Comparison of ENCODE assay signal across 21 mouse cellular contexts in genomic region chr2:167843921-167844320, GRCm38 (mm10).
DNase-seq lines count a peak whose midpoint lies in the region; ATAC-seq and TF ChIP-seq lines count a peak whose summit lies in the region.
"Had no signal": no experiment of that assay in that cellular context is flagged by ENCODE, and none has a peak within 500 bp of the region (broad histone marks: within the 10 kb centered on the region; RNA-seq: fewer than 3 reads in every experiment).

No protein-coding gene starts in this region.

- no peaks in the 10 kb centered on the region for H3K9me3 ChIP-seq in forebrain, embryonic 13.5 days (replicated peaks)
- no peaks in the 10 kb centered on the region for H3K9me3 ChIP-seq in forebrain, embryonic 10.5 days
- H3K9me3 ChIP-seq in liver, postnatal 0 days (ENCODE audit: low read length): no peaks in the 10 kb centered on the region
- no peaks in the 10 kb centered on the region for H3K9me3 ChIP-seq in neural tube, embryonic 15.5 days (replicated peaks)
- H3K9me3 ChIP-seq: embryonic facial prominence, embryonic 13.5 days; hindbrain, embryonic 13.5 days; limb, embryonic 15.5 days; midbrain, embryonic 12.5 days had no signal

- H3K4me1 ChIP-seq in forebrain, embryonic 13.5 days: peaks cover 4% of the 10 kb centered on the region; the same call in 1 of the 2 replicates
- peaks cover 19% of the 10 kb centered on the region for H3K4me1 ChIP-seq in forebrain, embryonic 10.5 days
- H3K4me1 ChIP-seq in heart, adult 2 months (ENCODE audit: control insufficient read depth, insufficient read depth, low read length): peaks cover 14% of the 10 kb centered on the region
- peaks cover 41% of the 10 kb centered on the region for H3K4me1 ChIP-seq in liver, postnatal 0 days (ENCODE audit: insufficient read depth)
- H3K4me1 ChIP-seq in brown adipose tissue, adult 24 weeks (ENCODE audit: control insufficient read depth, insufficient read depth, insufficient read length, low read length): peaks cover 7% of the 10 kb centered on the region
- peaks cover 3% of the 10 kb centered on the region; the same call in 1 of the 2 replicates for H3K4me1 ChIP-seq in neural tube, embryonic 15.5 days

- H3K27ac ChIP-seq in forebrain, embryonic 13.5 days: no peak overlapping the region
- H3K27ac ChIP-seq in forebrain, embryonic 10.5 days: no peak overlapping the region
- H3K27ac ChIP-seq in heart, adult 2 months: peak overlapping the region; percentile 81
- H3K27ac ChIP-seq in liver, postnatal 0 days (ENCODE audit: low read depth): peak overlapping the region; percentile 77
- H3K27ac ChIP-seq in brown adipose tissue, adult 24 weeks (replicated peaks; ENCODE audit: low read depth, low read length): peak overlapping the region; percentile 65
- H3K27ac ChIP-seq in neural tube, embryonic 15.5 days (replicated peaks): no peak overlapping the region
- H3K27ac ChIP-seq: embryonic facial prominence, embryonic 13.5 days; hindbrain, embryonic 13.5 days; limb, embryonic 15.5 days; midbrain, embryonic 12.5 days had no signal

- H3K4me3 ChIP-seq in forebrain, embryonic 13.5 days: no peak overlapping the region
- no peak overlapping the region for H3K4me3 ChIP-seq in forebrain, embryonic 10.5 days
- no peak overlapping the region for H3K4me3 ChIP-seq in heart, adult 2 months
- no peak overlapping the region for H3K4me3 ChIP-seq in liver, postnatal 0 days (ENCODE audit: low read depth, low read length)
- H3K4me3 ChIP-seq in brown adipose tissue, adult 24 weeks (ENCODE audit: insufficient read depth, low read depth, low read length): no peak overlapping the region
- no peak overlapping the region for H3K4me3 ChIP-seq in neural tube, embryonic 15.5 days (replicated peaks)
- H3K4me3 ChIP-seq: embryonic facial prominence, embryonic 13.5 days; erythroblast, embryonic 14.5 days; hindbrain, embryonic 13.5 days; limb, embryonic 15.5 days; midbrain, embryonic 12.5 days had no signal

- DNase-seq in forebrain, embryonic 10.5 days (ENCODE audit: extremely low spot score, low spot score): no peak
- DNase-seq in heart, adult 2 months: no peak
- DNase-seq in heart, adult 11 months: no peak
- DNase-seq in liver, postnatal 0 days: no peak
- DNase-seq in liver: no peak
- DNase-seq: cerebellum, adult 8-10 months; cerebellum, postnatal 36 days; embryo, embryonic 11 days; left cerebral cortex, postnatal 4 days; thymus, adult 2 months; thymus, postnatal 4 days had no signal

- no peaks in the 10 kb centered on the region for H3K27me3 ChIP-seq in forebrain, embryonic 13.5 days
- peaks cover 3% of the 10 kb centered on the region; the same call in 1 of the 2 replicates for H3K27me3 ChIP-seq in forebrain, embryonic 10.5 days (ENCODE audit: poor library complexity, severe bottlenecking)
- H3K27me3 ChIP-seq in heart, adult 2 months (ENCODE audit: control insufficient read depth, insufficient read depth, low read length): no peaks in the 10 kb centered on the region
- H3K27me3 ChIP-seq in liver, postnatal 0 days (ENCODE audit: insufficient read depth, low read length): no peaks in the 10 kb centered on the region
- H3K27me3 ChIP-seq in neural tube, embryonic 15.5 days (replicated peaks): no peaks in the 10 kb centered on the region
- H3K27me3 ChIP-seq: limb, embryonic 15.5 days had no signal

- H3K79me2 ChIP-seq in heart, adult 2 months (replicated peaks; ENCODE audit: control insufficient read depth, insufficient read depth, low read length): no peaks in the 10 kb centered on the region

- 70% methylated on average over 5 of the region's 5 CpGs for WGBS in forebrain, embryonic 13.5 days
- WGBS in forebrain, embryonic 10.5 days: 87% methylated on average over 5 of the region's 5 CpGs
- WGBS in heart, adult 2 months: 76% methylated on average over 5 of the region's 5 CpGs
- WGBS in liver, postnatal 0 days (ENCODE audit: insufficient replicate concordance): 46% methylated on average over 5 of the region's 5 CpGs
- WGBS in neural tube, embryonic 15.5 days: 56% methylated on average over 5 of the region's 5 CpGs

- TF ChIP-seq EP300 in heart, adult 2 months (IDR thresholded peaks at IDR 0.05; ENCODE audit: insufficient read depth, low read depth, low read length): no peak
- TF ChIP-seq EP300 in liver, postnatal 0 days (IDR thresholded peaks at IDR 0.05; ENCODE audit: low read depth): no peak

- TF ChIP-seq POLR2A in heart, adult 2 months (IDR thresholded peaks at IDR 0.05; ENCODE audit: insufficient read depth, low read depth, low read length): no peak

- 0 out of 2 replicates have a peak, but pooled peaks have one; percentile 24 for ATAC-seq in forebrain, embryonic 13.5 days
- no peak for ATAC-seq in liver, postnatal 0 days
- ATAC-seq in neural tube, embryonic 15.5 days (ENCODE audit: low FRiP score): no peak
- ATAC-seq: activated CD4-positive, CD25-positive, alpha-beta regulatory T cell, adult 4 months had no signal

- no peaks in the 10 kb centered on the region for H3K36me3 ChIP-seq in forebrain, embryonic 13.5 days (ENCODE audit: poor library complexity, severe bottlenecking)
- H3K36me3 ChIP-seq in forebrain, embryonic 10.5 days (replicated peaks): no peaks in the 10 kb centered on the region
- H3K36me3 ChIP-seq in heart, adult 2 months (ENCODE audit: control insufficient read depth, insufficient read depth, low read length): no peaks in the 10 kb centered on the region
- H3K36me3 ChIP-seq in liver, postnatal 0 days (replicated peaks; ENCODE audit: insufficient read depth, low read length): no peaks in the 10 kb centered on the region
- H3K36me3 ChIP-seq in neural tube, embryonic 15.5 days: no peaks in the 10 kb centered on the region
- H3K36me3 ChIP-seq: embryonic facial prominence, embryonic 13.5 days; hindbrain, embryonic 13.5 days; limb, embryonic 15.5 days; midbrain, embryonic 12.5 days had no signal

- H3K9ac ChIP-seq in forebrain, embryonic 13.5 days: no peak overlapping the region
- no peak overlapping the region for H3K9ac ChIP-seq in heart, adult 2 months (ENCODE audit: low read depth, low read length)
- no peak overlapping the region for H3K9ac ChIP-seq in liver, postnatal 0 days (replicated peaks)
- no peak overlapping the region for H3K9ac ChIP-seq in neural tube, embryonic 15.5 days (replicated peaks)
- H3K9ac ChIP-seq: embryonic facial prominence, embryonic 13.5 days; hindbrain, embryonic 13.5 days; limb, embryonic 15.5 days; midbrain, embryonic 12.5 days had no signal

- no peak for TF ChIP-seq CTCF in heart, adult 2 months (IDR thresholded peaks at IDR 0.05)
- no peak for TF ChIP-seq CTCF in liver, postnatal 0 days (IDR thresholded peaks at IDR 0.05; ENCODE audit: low read depth)

- intact Hi-C loops in heart, adult 2 months (cut with DNase I): no loop called here

- no peak overlapping the region for H3K4me2 ChIP-seq in forebrain, embryonic 13.5 days
- no peak overlapping the region for H3K4me2 ChIP-seq in liver, postnatal 0 days (ENCODE audit: low read depth, low read length)
- H3K4me2 ChIP-seq in neural tube, embryonic 15.5 days: no peak overlapping the region
- H3K4me2 ChIP-seq: embryonic facial prominence, embryonic 13.5 days; heart, embryonic 11.5 days; hindbrain, embryonic 13.5 days; limb, embryonic 15.5 days; midbrain, embryonic 12.5 days had no signal

Comparison
In these comparisons a context has a peak if more than half of its experiments do, and no peak if none do; other contexts are left out.
1. H3K27ac ChIP-seq: peak in heart, adult 2 months (single experiment), liver, postnatal 0 days (single experiment) and brown adipose tissue, adult 24 weeks (single experiment); none in forebrain, embryonic 13.5 days (single experiment), forebrain, embryonic 10.5 days (single experiment) and neural tube, embryonic 15.5 days (single experiment).